Mouse (Mus musculus): ENCODE measurements at regions not wholly inside any gene's neighbourhood (a gene's known extent, or its start where the extent isn't known, plus 50 kb on each side); places are given as distances from the start of the nearest gene placed in this dataset.

DNA sequence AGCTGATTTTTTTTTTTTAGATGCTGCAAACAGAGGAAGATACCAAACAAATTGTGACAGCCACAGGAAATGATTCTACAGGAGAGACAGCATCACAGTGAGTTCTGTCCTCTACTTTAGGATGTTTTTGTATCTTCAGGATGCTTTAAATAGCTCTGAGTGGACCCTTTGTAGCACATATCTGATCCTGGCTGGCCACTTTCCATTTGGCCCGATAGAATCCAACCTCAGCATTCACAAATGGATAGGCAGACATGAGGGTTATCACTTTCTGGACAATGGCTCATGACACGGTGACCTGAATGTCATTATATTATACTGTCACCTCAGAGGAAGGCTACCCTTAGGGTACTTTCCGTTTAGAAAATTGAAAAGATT lies 379.3 kb downstream of the Gm10295 start:
- no peak for DNase-seq

- no peak for DNase-seq
Observed at GRCm38 (mm10) chr7:70971323-70972022, 379.8 kb downstream of the Gm10295 start.

DNA sequence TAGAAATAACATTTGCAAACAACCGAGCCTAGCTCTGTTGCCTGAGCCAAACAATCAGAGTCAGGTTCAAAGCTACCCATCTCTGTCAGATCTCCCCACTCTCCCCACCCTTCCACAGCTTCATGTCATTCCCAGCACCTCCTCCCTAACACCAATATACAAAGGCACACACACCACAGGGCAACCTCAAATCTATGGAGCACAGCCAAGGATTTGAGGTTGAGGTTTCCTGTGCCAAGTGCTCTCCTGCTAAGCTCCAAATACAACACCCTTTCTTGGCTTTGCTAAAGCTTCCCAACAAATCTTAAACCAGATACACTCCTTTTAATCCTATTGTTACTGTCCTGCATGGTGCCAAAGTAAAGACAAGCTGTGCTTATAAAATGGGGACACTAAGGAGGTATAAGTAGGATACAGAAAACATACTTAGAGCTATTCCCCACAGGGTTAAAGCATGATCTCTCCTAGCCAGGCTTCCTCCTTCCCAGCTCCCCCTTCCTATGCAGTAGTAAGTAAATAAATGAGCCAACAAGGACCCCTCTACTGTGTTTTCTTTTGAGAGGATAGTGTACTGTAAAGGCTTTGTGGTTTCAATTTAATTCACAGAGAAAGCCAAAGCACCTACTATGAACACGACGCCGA lies 398.8 kb downstream of the Gm10295 start:
- no peak for DNase-seq

DNA sequence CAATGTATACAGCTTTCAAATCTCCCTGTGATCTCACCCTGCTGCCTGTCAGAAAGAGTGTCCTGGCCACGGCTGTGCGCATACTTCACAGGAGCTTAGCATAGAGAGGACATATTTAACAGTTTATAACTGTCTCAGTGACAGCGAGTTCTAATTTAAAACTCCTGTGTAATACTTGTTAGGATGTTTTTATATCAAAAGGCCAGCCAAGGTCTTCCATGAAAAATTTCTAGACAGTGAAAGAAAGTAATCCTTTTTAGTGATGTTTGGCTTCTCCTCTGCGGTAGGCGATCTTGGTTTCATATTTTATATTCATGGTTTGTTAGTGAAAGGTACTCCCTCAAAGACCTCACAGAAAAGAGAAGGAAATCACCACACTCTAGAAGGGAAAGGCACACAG lies 403.0 kb downstream of the Gm10295 start:
- no peak for DNase-seq

- no peak for DNase-seq
Observed at GRCm38 (mm10) chr7:70946260-70946659, 405.0 kb downstream of the Gm10295 start.

DNA sequence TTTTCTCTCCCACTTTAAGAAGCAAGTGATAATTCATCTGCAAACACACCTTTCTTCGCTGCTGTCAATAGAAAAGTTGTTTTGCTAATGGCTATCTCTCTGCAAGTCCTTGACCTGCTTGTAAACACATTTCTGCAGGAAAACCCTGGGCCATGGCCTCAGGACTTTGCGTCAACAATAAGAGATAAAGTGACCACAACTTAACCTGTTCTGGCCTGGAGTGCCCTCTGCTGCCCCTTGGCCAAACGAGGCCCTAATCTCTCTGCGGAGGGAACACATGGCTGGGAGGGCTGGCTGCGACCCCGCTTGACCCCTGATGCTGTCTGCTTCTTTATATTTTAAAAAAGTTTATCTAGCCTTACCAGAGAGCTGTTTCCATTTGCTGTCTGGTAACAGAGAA lies 420.4 kb downstream of the Gm10295 start:
- DNase-seq: no peak

- no peak for DNase-seq
Observed at GRCm38 (mm10) chr7:70929935-70930334, 421.4 kb downstream of the Gm10295 start.

- DNase-seq: no peak
Observed at GRCm38 (mm10) chr7:70928001-70928400, 423.3 kb downstream of the Gm10295 start.

- DNase-seq: no peak
Observed at GRCm38 (mm10) chr7:70917016-70917415, 434.3 kb downstream of the Gm10295 start.

DNA sequence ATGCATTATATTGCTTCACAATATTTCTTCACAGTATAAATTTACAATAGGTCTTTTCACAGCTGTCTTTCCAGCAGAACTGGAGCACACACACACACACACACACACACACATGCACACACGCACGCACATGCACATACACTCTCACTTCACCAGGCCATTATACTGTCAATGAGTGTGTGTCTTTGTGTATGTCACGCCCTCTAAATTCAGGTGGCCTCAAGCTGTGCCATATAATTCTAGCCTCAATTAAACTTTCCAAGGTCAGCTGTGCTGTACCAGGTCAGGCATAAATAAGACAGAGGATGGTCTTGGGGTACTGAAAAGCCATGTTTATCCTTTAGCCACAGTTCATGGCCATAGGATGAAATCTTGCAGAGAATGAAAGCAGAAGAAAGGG lies 442.4 kb downstream of the Gm10295 start:
- DNase-seq: no peak

- no peak for DNase-seq
Observed at GRCm38 (mm10) chr7:70891700-70892099, 459.6 kb downstream of the Gm10295 start.

GRCm38 (mm10) chr7:70880496-70880895 lies 470.8 kb downstream of the Gm10295 start:
- no peak for DNase-seq

GRCm38 (mm10) chr7:70874393-70874792 lies 476.9 kb downstream of the Gm10295 start:
- DNase-seq: no peak

- no peak for DNase-seq
Observed at GRCm38 (mm10) chr7:70870841-70871534, 480.3 kb downstream of the Gm10295 start.

- DNase-seq: no peak
Observed at GRCm38 (mm10) chr7:70869125-70869524, 482.2 kb downstream of the Gm10295 start.

GRCm38 (mm10) chr7:70859957-70860356 lies 491.3 kb downstream of the Gm10295 start:
- DNase-seq: no peak

DNA sequence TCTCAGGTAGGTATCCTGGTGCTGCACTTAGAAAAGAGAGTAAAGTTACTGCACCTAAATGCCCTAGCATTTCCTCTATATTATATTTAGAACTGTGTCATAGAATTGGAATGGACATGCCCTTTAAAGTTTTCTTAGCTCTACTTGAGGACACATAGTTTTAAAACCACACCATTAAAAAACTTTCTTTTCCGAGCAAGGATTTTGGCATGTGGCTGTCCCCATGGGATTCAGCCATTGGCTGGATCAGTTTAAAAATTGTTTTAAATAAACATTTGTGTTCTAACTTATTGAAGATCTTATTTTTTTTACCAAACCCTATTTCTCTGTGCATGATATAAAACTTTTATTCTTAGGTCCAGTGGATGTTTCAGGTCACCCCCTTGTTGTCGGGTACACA lies 484.2 kb upstream of the Nr2f2 start:
- DNase-seq: no peak

GRCm38 (mm10) chr7:70848016-70848776 lies 481.7 kb upstream of the Nr2f2 start:
- no peak for DNase-seq

- DNase-seq: no peak
Observed at GRCm38 (mm10) chr7:70847450-70847993, 481.0 kb upstream of the Nr2f2 start.

DNA sequence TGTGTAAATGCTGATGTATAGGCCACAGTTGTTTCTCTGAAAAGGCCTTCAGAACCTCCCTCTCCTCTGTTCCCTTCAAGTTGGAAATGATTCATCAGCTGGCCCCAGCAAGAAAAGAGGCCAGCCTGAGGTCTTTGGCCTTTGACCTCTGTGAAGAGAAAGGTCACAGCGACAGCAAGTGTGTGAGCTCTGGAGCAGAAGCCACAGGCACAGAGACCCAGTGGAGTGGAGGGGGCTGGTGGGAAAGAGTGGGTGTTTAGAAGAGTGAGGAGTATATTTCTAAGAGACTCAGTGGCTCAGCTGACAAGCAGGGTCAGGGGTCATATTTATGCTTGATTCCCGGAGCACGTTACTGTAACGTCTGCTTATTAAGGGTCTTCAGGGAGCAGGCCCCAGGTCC lies 479.5 kb upstream of the Nr2f2 start:
- DNase-seq: no peak

DNA sequence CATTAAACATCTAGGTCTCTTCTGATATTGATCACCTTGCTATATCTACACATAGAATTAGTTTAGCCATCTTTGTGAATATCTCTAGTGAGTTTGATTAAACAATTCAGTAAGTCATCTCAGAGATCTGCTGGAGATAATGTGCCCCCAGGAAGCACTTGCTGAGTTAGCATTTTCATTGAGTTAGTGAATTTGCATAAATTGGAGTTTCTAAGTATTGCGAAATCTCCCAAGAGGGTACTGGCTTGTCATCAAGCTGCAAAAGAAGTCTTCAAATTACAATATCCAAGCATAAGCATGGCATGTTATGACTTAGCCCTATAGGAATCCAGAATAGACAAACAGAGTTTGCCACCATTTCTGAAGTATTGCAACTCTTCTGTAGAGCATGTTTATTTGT lies 473.6 kb upstream of the Nr2f2 start:
- no peak for DNase-seq

DNA sequence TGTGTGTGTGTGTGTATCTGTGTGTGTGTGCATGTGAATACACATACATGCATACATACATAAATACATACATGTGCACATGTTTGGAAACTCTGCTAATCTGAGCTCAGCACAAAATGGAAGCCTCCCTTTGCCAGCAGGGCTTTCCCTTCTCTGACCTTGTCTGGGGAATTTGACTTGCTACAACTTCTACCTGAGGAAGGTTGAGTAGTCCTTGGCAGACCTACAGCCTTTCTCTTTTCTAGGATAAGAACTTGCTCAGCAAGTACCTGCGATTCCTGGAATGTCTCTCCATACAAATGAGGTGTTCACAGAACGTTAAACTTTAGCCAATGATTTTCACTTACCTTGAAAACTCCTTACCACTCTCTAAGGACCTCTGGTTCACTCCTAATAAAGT lies 472.7 kb upstream of the Nr2f2 start:
- no peak for DNase-seq

DNA sequence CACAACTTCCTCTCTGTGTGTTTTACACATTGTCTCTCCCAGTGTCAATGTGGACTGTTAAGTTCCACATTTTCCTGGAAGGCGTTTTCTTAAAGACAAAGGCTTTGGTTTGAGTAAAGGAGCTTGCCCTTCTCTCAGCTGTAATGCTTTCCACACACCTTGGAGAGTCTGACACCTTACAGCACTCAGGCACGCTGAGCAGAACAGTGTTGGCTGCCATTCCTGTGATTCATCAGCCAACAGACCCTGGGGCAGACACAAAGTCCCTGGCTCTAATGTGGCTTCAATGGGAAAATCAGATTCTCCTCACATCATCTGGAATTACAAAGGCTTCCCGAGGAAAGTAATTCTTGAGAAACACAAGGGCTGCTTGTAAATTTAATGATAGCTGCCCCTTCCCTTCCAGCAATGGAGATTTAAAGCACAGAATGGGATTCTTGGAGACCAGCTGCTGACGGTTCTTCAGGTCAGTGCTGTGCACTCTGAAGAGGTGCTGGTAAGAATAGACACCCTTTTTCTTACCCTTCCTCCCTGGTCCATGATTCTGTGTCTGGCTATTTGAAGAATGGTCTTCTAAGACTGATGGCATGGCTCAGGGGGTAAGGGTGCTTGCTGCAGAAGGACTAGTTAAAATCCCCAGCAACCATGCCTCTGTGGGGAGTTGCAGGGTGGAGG lies 468.4 kb upstream of the Nr2f2 start:
- no peak for DNase-seq

Measured in lung, postnatal 4 days (tissue).